Mouse (Mus musculus) CH12.LX (cell line): ENCODE data around the gene Pcid2.

Experiments
- BHLHE40 ChIP-seq: IDR thresholded peaks from 2 replicates; pipeline ENCODE4 v1.6.1; 2011; ENCODE audit warnings: mild to moderate bottlenecking, low read depth, low read length, improper control_type of control experiment
- CTCF ChIP-seq, 2 experiments: IDR thresholded peaks in 1 of 2; conservative IDR thresholded peaks in 1 of 2; 2 replicates each; pipeline ENCODE4 v1.5.1; 2011 to 2012; ENCODE audit warnings: low read depth in 2 of 2, low read length in 2 of 2, improper control_type of control experiment in 1 of 2, inconsistent platforms in 1 of 2, mild to moderate bottlenecking in 1 of 2, moderate library complexity in 1 of 2
- MAFK ChIP-seq: IDR thresholded peaks from 2 replicates; pipeline ENCODE4 v1.6.1; 2011; ENCODE audit warnings: low read length, improper control_type of control experiment; ENCODE audit not compliant: insufficient replicate concordance
- POLR2A ChIP-seq: IDR thresholded peaks from 2 replicates; pipeline ENCODE4 v1.6.1; 2011; ENCODE audit warnings: low read depth, mild to moderate bottlenecking, improper control_type of control experiment, low read length
- RCOR1 ChIP-seq: conservative IDR thresholded peaks from 2 replicates; pipeline ENCODE4 v1.6.1; 2012; ENCODE audit warnings: low read depth, mild to moderate bottlenecking, inconsistent platforms, low read length, improper control_type of control experiment

DNA sequence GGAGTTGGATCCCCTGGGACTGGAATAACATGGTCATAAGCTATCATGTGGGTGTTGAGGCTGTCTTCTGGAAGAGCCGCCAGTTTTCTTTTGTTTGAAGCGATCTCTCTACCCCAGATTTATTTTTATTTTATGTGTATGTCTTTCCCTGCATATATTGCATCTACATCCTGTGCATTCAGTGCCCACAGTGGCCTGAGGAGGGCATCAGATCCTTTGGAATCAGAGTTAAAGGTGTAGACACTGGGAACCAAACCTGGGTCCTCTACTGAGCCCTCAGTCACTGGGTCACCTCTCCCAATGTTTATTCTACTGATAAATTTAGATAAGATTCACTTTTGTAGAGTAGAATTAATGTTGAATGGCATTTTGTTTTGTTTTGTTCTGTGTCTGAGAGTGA is 44.0 kb upstream of the Pcid2 start:
- TF ChIP-seq RCOR1 (no peak), CTCF (conservative IDR thresholded peaks at IDR 0.05 in 1 of 2, IDR thresholded peaks at IDR 0.05 in 1 of 2; ENCODE audit: low read depth in 2 of 2, low read length in 2 of 2) (peak in 1 of 2 experiments; percentile 41; a peak in 2 of 4 replicates), POLR2A (no peak), BHLHE40 (no peak), MAFK (no peak)
